Mouse (Mus musculus) ovary, adult 2 months (tissue): ENCODE measurements around the gene Olfr1288. TPM values are rescaled to one million over a fixed set of nuclear protein-coding genes. Genes with fewer than 3 reads are reported as not detected.

ENCODE experiments used
- polyA plus RNA-seq: library from polyadenylated mRNA; depleted of rRNA; stranded (reverse); fragments of >200 nt; gene quantifications from 2 replicates; pipeline ENCODE4 v1.2.3, GENCODE M21; 2012; rRNA removed

Olfr1288 gene
- polyA plus RNA-seq, result not detected in 2 replicates

GRCm38 (mm10) chr2:111473801-111474200 is at the start of gene Olfr1288:
Olfr1288 (plus strand) TSS chr2:111474101.

DNA sequence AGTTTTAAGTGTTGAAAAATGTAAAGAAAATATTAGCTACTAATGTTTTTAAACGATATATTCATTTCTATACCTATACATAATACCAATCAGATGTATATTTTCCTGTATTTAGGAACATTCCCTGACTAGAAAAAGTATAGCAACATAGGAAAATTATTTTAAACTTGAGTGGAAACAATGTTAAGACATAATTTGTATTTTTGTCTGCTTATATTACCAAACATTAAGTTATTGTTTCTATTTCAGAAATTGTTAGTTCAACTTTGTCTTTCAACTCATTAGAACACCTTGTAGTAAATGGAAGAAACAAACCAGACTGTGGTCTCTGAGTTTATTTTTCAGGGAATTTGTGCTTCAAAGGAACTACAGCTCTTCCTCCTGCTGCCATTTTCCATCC is 25.1 kb upstream of the Olfr1288 start, which contains the start of gene Olfr1287:
Olfr1287 (plus strand) TSS at position 301 of the 400 bp plus-strand sequence.

DNA sequence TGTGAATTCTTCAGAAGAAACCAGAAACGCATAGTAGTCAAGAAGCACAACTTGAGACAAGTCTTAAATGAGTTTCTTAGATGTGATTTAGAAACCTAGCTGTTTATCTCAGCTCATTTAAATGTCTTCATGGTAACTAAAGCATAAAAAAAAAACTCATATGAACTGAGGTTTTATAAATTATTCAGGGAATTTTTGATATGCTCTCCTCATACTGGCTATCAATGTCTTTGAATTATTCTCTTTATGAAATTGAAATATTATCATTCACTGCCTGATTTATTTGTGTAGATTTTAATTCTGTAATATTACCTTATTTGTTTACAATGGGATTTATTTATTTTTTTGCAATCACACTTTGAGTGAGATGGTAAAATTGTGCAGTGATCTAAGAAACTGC is 6.6 kb downstream of the Olfr1288 start, which contains the start of gene Olfr1289:
Olfr1289 (plus strand) TSS at position 301 of the 400 bp plus-strand sequence.

DNA sequence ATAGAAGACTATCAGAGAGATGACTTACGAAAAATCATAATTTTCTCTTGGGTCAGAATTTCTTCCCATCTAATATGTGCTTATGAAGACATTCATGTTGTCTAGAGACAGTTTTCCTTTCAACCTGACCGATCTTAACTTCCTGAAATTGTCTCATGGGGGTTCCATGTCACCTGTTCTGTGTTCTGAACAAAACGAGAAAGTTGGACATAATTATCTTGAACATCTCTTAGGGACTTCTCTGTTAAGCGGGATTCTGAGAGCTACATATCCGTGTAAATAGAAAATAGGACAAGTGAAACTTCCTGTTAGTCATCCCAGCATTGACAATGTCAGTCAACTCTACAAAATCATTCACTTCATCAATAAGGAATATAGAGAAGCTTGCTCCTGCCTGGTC is 19.8 kb downstream of the Olfr1288 start, which contains the start of gene Olfr1290:
Olfr1290 (minus strand) TSS at position 101 of the 400 bp plus-strand sequence.

GRCm38 (mm10) chr2:111496880-111497279 is 23.0 kb downstream of the Olfr1288 start, which contains the start of gene Olfr1291-ps1:
Olfr1291-ps1 (plus strand) TSS chr2:111497180.

GRCm38 (mm10) chr2:111524903-111525302 is 51.0 kb downstream of the Olfr1288 start, which contains the start of gene Olfr1293-ps:
Olfr1293-ps (plus strand) TSS chr2:111525203.

Other genes with a start within 250 kb of the Olfr1288 start
- gene 4930430A15Rik, start 244.5 kb upstream of the Olfr1288 start, polyA plus RNA-seq, result not detected in 2 replicates
- not detected in 2 replicates for gene Olfr1275, start 238.8 kb upstream of the Olfr1288 start, polyA plus RNA-seq
- gene Olfr1276, start 219.6 kb upstream of the Olfr1288 start, polyA plus RNA-seq, result not detected in 2 replicates
- gene Olfr1277, start 200.0 kb upstream of the Olfr1288 start, polyA plus RNA-seq, result not detected in 2 replicates
- gene Olfr1278, start 184.0 kb upstream of the Olfr1288 start, polyA plus RNA-seq, result not detected in 2 replicates
- gene Olfr1279, start 173.5 kb upstream of the Olfr1288 start, polyA plus RNA-seq, result not detected in 2 replicates
- gene Olfr1280, start 160.1 kb upstream of the Olfr1288 start, polyA plus RNA-seq, result not detected in 2 replicates
- gene Olfr1281, start 147.6 kb upstream of the Olfr1288 start, polyA plus RNA-seq, result not detected in 2 replicates
- gene Olfr1282, start 138.0 kb upstream of the Olfr1288 start, polyA plus RNA-seq, result not detected in 2 replicates
- not detected in 2 replicates for gene Olfr1283, start 107.3 kb upstream of the Olfr1288 start, polyA plus RNA-seq
- gene Olfr1284, start 98.6 kb upstream of the Olfr1288 start, polyA plus RNA-seq, result not detected in 2 replicates
- gene Olfr1286, start 51.0 kb upstream of the Olfr1288 start, polyA plus RNA-seq, result not detected in 2 replicates
- not detected in 2 replicates for gene Olfr1287, start 25.0 kb upstream of the Olfr1288 start, polyA plus RNA-seq
- gene Olfr1289, start 6.7 kb downstream of the Olfr1288 start, polyA plus RNA-seq, result not detected in 2 replicates
- not detected in 2 replicates for gene Olfr1290, start 19.7 kb downstream of the Olfr1288 start, polyA plus RNA-seq
- not detected in 2 replicates for gene Olfr1291-ps1, start 23.1 kb downstream of the Olfr1288 start, polyA plus RNA-seq
- gene Olfr1293-ps, start 51.1 kb downstream of the Olfr1288 start, polyA plus RNA-seq, result not detected in 2 replicates
- gene Olfr1294, start 66.2 kb downstream of the Olfr1288 start, polyA plus RNA-seq, result not detected in 2 replicates
- gene Olfr1295, start 95.6 kb downstream of the Olfr1288 start, polyA plus RNA-seq, result not detected in 2 replicates
- gene Olfr1297, start 152.4 kb downstream of the Olfr1288 start, polyA plus RNA-seq, result not detected in 2 replicates
- not detected in 2 replicates for gene Olfr1298, start 175.1 kb downstream of the Olfr1288 start, polyA plus RNA-seq
- not detected in 2 replicates for gene Olfr1299, start 187.3 kb downstream of the Olfr1288 start, polyA plus RNA-seq